Mouse (Mus musculus) heart, embryonic 14.5 days (tissue): ENCODE results near the gene Emp3. TPM values are rescaled to one million over a fixed set of nuclear protein-coding genes. Genes with fewer than 3 reads are reported as not detected.
A peak's percentile ranks its signal among the peaks of the same experiment; 100 is the strongest.

Source experiments
- ATAC-seq: fragments of 200-750 bp; cut with Nextera tagmentation; 2 replicates; pipeline ENCODE4 v1.8.0; 2017; ENCODE audit warnings: low read depth, moderate TSS enrichment; ENCODE audit not compliant: insufficient number of reproducible peaks, insufficient read depth, low FRiP score
- H3K27ac ChIP-seq, 2 experiments: fragments of 200-500 bp in 1 of 2; fragments of 300-500 bp in 1 of 2; sonication (generic) in 1 of 2; replicated peaks in 1 of 2; 2 replicates each; pipeline ENCODE4 v1.5.1; 2012 to 2014; ENCODE audit warnings: low read depth in 2 of 2, low read length in 2 of 2, control low read depth in 1 of 2, mild to moderate bottlenecking in 1 of 2, mixed read lengths in 1 of 2; ENCODE audit not compliant: control insufficient read depth in 1 of 2, insufficient read depth in 1 of 2
- H3K27me3 ChIP-seq: fragments of 300-500 bp; sonication (generic); 2 replicates; pipeline ENCODE4 v1.6.1; 2014; ENCODE audit warnings: mild to moderate bottlenecking, low read length, control low read depth; ENCODE audit not compliant: control insufficient read depth, insufficient read depth
- H3K36me3 ChIP-seq: fragments of 300-500 bp; sonication (generic); 2 replicates; pipeline ENCODE4 v1.6.1; 2014; ENCODE audit warnings: mild to moderate bottlenecking, control low read depth, low read length, mixed read lengths; ENCODE audit not compliant: control insufficient read depth, insufficient read depth
- H3K4me1 ChIP-seq, 2 experiments: fragments of 200-500 bp in 1 of 2; fragments of 300-500 bp in 1 of 2; sonication (generic) in 1 of 2; 2 replicates each; pipeline ENCODE4 v1.6.1; 2012 to 2014; ENCODE audit warnings: low read length in 2 of 2, control low read depth in 1 of 2, mixed read lengths in 1 of 2; ENCODE audit not compliant: control insufficient read depth in 2 of 2, insufficient read depth in 2 of 2
- H3K4me2 ChIP-seq: fragments of 300-500 bp; sonication (generic); 2 replicates; pipeline ENCODE4 v1.6.1; 2014; ENCODE audit warnings: mild to moderate bottlenecking, low read length
- H3K4me3 ChIP-seq, 2 experiments: fragments of 200-500 bp in 1 of 2; fragments of 300-500 bp in 1 of 2; sonication (generic) in 1 of 2; 2 replicates each; pipeline ENCODE4 v1.5.1; 2012 to 2014; ENCODE audit warnings: low read length in 2 of 2, mild to moderate bottlenecking in 2 of 2, control low read depth in 1 of 2, low read depth in 1 of 2, moderate library complexity in 1 of 2; ENCODE audit not compliant: control insufficient read depth in 1 of 2, insufficient read depth in 1 of 2
- H3K9ac ChIP-seq: fragments of 300-500 bp; sonication (generic); 2 replicates; pipeline ENCODE4 v1.6.1; 2014; ENCODE audit warnings: mild to moderate bottlenecking, low read length
- H3K9me3 ChIP-seq: fragments of 300-500 bp; sonication (generic); 2 replicates; pipeline ENCODE4 v1.6.1; 2016; ENCODE audit warnings: low read length, control low read depth; ENCODE audit not compliant: control insufficient read depth
- WGBS: fragments of 180-500 bp; shearing (Covaris S2); extraction: QIAGEN DNeasy Blood & Tissue Kit; methylation state at CpG from one replicate; pipeline ENCODE4 v1.1.7; 2014; 5-methylcytosine and 5-hydroxymethylcytosine counted together
- polyA plus RNA-seq: library from polyadenylated mRNA; unstranded; fragments of >200 nt; fragmentation: Nextera tagmentation; extraction: Ambion mirVana; gene quantifications from 2 replicates; pipeline ENCODE4 v1.2.1, GENCODE M21; 2014

Emp3 gene
- polyA plus RNA-seq, 1 experiment from 2014 or later = 90.5 TPM

- H3K9ac ChIP-seq = no peak overlapping the region
- no peak for ATAC-seq
- H3K4me3 ChIP-seq = no peak overlapping the region
- H3K27me3 ChIP-seq = no peaks in the 10 kb centered on the region; the same call in 1 of the 2 replicates
- H3K27ac ChIP-seq = no peak overlapping the region
- H3K4me2 ChIP-seq = no peak overlapping the region
- 94% methylated on average over 7 of the region's 7 CpGs for WGBS
- 0 out of 2 replicates have a peak, but pooled peaks cover 2% of the 10 kb centered on the region for H3K9me3 ChIP-seq
- H3K36me3 ChIP-seq = peaks cover 80% of the 10 kb centered on the region
- peaks cover 7 to 16% of the 10 kb centered on the region in 2 experiments for H3K4me1 ChIP-seq
These were observed 44.3 kb downstream of the Emp3 start for GRCm38 (mm10) chr7:45876895-45877294.

DNA sequence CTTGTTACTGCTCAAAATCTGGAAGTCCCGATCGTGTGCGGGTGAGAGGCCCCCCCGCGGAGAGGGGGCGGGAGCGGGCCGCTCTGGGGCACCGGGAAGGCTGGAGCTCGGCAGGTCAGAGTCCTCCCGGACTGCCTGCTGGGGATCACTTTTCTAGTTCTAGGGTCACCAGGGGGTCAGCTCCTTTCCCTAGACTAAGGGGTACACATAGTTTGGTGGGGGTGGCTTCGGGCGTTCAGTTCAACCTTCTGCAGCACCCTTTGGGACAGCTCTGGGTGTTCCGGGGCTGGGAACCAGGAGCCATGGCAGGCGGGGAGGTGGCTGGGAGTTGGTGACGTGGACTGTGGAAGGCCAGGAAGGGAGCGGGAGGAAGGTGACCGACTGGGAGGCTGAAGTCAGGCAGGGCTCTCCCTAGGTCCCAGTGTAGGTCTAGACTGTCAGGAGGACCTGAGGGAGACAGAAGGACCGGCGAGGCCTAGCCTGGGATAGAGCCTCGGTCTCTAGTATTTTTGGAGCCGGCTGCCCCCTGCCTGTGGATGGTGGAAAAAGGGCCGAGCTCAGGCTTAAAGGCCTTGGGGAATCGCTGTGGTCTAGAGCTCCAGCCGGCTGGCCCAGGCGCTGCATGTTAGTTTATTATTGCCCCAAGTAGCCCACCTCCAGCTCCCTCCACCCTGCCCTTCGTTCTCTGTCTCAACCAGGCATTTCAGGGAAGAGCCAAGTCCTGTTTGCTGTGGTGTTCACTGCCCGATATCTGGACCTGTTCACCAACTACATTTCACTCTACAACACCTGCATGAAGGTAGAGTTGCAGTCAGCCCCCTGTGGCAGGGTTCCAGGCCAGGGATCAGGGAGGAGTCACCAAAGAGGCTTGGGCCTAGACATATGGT lies 47.9 kb downstream of the Emp3 start:
- peaks cover 44% of the 10 kb centered on the region for H3K36me3 ChIP-seq
- 3% methylated on average over 26 of the region's 28 CpGs for WGBS
- peak overlapping the region; percentile 98 for H3K9ac ChIP-seq
- peak; percentile 23; the same call in 1 of the 2 replicates for ATAC-seq
- H3K4me2 ChIP-seq = peak overlapping the region; percentile 93
- peaks cover 20 to 42% of the 10 kb centered on the region in 2 experiments for H3K4me1 ChIP-seq
- no peaks in the 10 kb centered on the region for H3K9me3 ChIP-seq
- H3K4me3 ChIP-seq = peak overlapping the region; percentile 84 to 94
- peaks cover 28% of the 10 kb centered on the region for H3K27me3 ChIP-seq
- H3K27ac ChIP-seq = peak overlapping the region; percentile 93 to 94

DNA sequence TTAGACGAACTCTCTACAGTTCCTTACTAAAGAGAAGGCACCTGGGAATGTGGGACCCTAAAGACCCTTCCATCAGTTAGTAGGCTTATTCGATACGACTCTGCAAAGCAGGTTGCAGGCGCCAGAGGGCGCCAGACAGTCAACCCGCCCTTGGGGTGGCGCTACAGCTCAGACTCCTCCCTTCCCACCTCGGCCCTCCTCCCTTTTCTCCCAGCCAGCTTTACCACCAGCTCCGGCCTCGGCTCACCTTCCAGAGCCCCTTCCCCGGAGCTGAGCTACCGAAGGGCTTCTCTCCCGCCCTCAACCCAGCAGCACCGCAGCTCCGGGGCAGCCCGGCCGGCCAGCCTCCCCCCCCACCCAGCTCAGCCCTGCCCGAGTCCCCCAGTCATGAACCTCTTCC lies 48.6 kb downstream of the Emp3 start, which contains the start of gene Kdelr1:
Gene Kdelr1 (plus strand): TSS at position 149 of the 400 bp plus-strand sequence.
- under 1% methylated on average over 18 of the region's 18 CpGs for WGBS
- Histone ChIP-seq H3K4me2 (peak within 1 kb of the TSS; percentile 93), H3K9ac (peak within 1 kb of the TSS; percentile 98), H3K9me3 (no peaks in the 10 kb centered on the region), H3K4me1 (peaks cover 20 to 43% of the 10 kb centered on the region in 2 experiments), H3K4me3 (peak within 1 kb of the TSS; percentile 84 to 94), H3K27ac (peak within 1 kb of the TSS; percentile 93 to 94), H3K27me3 (peaks cover 35% of the 10 kb centered on the region), H3K36me3 (peaks cover 38% of the 10 kb centered on the region)
- ATAC-seq = peak; percentile 62

DNA sequence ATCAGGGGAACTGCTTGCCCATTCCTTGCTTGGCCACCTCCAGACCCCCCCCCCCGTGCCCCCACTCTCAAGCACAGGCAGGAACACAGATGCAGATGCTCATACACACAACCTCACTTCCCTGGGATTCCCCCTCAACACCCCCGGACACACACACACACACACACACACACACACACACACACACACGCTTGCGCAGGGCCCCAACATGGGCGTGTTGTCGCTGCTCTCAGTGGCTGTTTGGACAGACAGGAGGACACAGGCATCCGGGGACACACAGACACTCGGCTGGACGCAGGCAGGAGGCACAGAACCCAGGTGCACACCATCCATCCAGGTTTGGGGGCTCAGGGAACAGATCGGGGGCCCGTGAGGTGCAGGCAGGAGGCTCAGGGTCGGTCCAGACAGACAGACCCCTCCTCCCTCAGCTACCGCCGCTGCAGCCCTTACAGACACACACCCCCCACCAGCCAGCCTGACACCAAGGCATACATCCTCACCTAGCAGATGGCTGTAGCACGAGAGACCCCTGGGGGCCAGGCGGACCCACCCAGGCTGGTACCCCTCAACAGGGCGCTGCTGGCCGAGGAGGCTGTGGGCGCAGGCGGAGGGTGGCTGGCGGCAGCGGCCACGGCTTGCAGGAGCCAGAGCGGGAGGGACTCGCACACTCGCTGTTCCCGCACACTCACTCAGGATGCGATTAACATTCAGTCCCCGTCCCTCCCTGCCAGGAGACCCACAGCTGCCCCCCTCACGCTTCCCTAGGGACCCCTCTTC lies 50.7 kb downstream of the Emp3 start:
- peaks cover 40% of the 10 kb centered on the region for H3K27me3 ChIP-seq
- H3K4me3 ChIP-seq = peak overlapping the region; percentile 15 to 16
- no peaks in the 10 kb centered on the region for H3K9me3 ChIP-seq
- 2% methylated on average over 30 of the region's 30 CpGs for WGBS
- H3K9ac ChIP-seq = peak overlapping the region; percentile 63
- H3K4me2 ChIP-seq = peak overlapping the region; percentile 54
- H3K4me1 ChIP-seq = peaks cover 28 to 55% of the 10 kb centered on the region in 2 experiments
- no peak for ATAC-seq
- H3K27ac ChIP-seq = no peak overlapping the region
- H3K36me3 ChIP-seq = peaks cover 17% of the 10 kb centered on the region

DNA sequence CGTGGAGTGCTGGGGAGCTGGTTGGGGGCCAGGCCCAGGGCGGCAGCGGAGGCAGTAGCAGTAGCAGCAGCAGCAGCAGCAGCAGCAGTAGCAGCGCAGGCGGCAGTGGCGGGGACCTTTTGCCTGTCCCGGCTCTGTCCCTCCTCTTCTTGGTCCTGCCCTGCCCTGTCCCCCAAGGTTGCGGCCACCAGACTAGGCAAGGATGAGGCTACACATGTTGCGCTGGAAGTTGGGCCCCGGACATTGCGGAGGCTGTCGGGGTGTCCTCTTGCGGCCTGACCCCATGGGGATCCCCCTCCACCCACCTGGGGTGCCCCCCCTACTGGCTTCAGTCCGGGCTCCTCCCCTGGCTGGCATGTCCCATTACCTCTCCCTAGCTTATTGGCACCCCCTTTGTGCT lies 51.4 kb downstream of the Emp3 start:
- no peaks in the 10 kb centered on the region for H3K9me3 ChIP-seq
- no peak for ATAC-seq
- H3K4me2 ChIP-seq = peak overlapping the region; percentile 54
- no peak overlapping the region for H3K27ac ChIP-seq
- 2% methylated on average over 12 of the region's 14 CpGs for WGBS
- peaks cover 28 to 52% of the 10 kb centered on the region in 2 experiments for H3K4me1 ChIP-seq
- H3K27me3 ChIP-seq = peaks cover 40% of the 10 kb centered on the region
- peaks cover 10% of the 10 kb centered on the region for H3K36me3 ChIP-seq
- peak overlapping the region; percentile 63 for H3K9ac ChIP-seq
- H3K4me3 ChIP-seq = peak overlapping the region in 1 of 2 experiments; percentile 20; a peak in 2 of 4 replicates

DNA sequence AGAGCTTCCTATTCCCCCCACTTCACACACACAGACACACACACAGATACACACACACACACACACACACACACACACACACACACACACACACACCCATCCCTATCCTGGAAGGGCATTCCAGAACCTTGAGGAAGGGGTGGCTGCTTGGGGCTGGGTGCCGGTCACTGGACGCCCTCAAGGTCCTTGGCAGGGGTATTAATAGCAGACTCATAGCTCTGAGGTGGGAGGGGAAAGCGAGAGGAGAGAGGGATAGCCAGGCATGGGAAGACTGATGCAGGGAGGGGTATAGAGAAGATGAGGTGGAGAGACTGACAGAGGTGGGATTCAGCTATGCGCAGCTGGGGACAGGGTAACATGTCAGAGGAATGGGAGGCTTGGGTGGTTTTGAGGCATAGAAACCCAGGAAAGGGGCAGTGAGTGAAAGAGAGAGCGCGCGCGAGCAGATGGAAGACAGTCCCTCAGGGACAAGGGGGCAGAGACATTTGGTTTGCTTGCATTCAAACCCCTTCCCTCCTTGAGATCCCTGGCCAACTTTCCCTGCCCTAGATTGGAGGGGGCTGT lies 52.0 kb downstream of the Emp3 start:
- Histone ChIP-seq H3K36me3 (peaks cover 4% of the 10 kb centered on the region), H3K27ac (no peak overlapping the region), H3K9ac (peak overlapping the region; percentile 63), H3K9me3 (no peaks in the 10 kb centered on the region), H3K27me3 (peaks cover 40% of the 10 kb centered on the region), H3K4me3 (peak overlapping the region in 1 of 2 experiments; percentile 20; a peak in 2 of 4 replicates), H3K4me1 (peaks cover 26 to 46% of the 10 kb centered on the region in 2 experiments), H3K4me2 (peak overlapping the region; percentile 54)
- ATAC-seq = no peak
- 17% methylated on average over 8 of the region's 8 CpGs for WGBS
